Mouse (Mus musculus): Measurements from ENCODE around the gene Gpr61. TPM values are rescaled to one million over a fixed set of nuclear protein-coding genes. Genes with fewer than 3 reads are reported as not detected.

The Gpr61 gene
- 0.11 and 0.13 TPM in 2 replicates for polyA plus RNA-seq (2015; fragmentation: Nextera tagmentation; extraction: Ambion mirVana)

DNA sequence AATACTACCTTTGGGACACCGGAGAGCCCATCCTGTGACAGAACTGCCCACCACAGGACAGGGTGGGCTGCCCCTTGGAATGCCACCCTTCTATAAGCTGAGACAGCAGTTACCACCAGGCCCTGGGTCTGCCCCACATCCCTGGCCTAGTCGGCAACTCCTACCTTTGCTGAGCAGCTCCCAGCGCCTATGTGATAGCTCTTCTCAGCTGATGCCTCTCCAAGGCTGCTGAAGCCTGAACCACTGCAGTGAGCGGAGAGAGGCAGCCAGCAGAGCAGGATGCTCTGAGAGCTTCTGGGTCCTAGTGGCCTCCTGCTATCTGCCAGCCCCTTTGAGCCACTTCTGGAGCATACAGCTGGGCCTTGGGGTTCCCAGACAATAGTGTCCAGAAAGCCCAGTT, at the start of gene Gpr61:
TSS of gene Gpr61 (minus strand) at position 227 of the 400 bp plus-strand sequence.
- H3K27ac ChIP-seq (ENCODE audit: low read length), result no peak within 1 kb of the TSS
- H3K36me3 ChIP-seq (ENCODE audit: control insufficient read depth, insufficient read depth, low read length), result no peaks in the 10 kb centered on the region
- no peak within 1 kb of the TSS for H3K9ac ChIP-seq (ENCODE audit: low read depth, low read length)
- WGBS, result 41% methylated on average over 4 of the region's 4 CpGs
- H3K27me3 ChIP-seq (replicated peaks; ENCODE audit: control insufficient read depth, insufficient read depth, low read length), result no peaks in the 10 kb centered on the region
- ATAC-seq, result no peak; the same call in 1 of the 2 replicates
- no peak within 1 kb of the TSS for H3K4me2 ChIP-seq (ENCODE audit: low read depth, low read length)
- no peak within 1 kb of the TSS for H3K4me3 ChIP-seq (ENCODE audit: low read length)
- H3K9me3 ChIP-seq (ENCODE audit: control insufficient read depth, low read length), result no peaks in the 10 kb centered on the region
- H3K4me1 ChIP-seq (ENCODE audit: control insufficient read depth, insufficient read depth, low read length), result no peaks in the 10 kb centered on the region

DNA sequence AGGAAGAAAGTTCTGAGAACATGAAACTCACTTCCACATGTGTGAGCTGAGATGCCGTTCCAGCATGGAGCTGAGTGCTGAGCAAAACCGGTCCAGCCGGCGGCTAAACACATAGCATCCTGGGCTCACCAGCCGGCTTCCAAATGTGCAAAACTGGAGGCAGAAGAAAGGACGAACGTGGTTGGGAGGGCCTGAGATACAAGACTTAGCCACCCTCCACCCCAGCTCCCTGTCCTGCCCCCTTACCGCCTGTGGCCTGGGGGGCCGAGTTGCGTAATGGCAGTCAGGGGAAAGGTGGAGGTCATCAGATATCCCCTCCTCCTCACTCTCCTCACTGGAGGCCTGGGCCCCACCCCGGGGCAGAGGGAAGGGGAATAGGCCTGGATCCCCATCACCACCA, 49.8 kb upstream of the Gpr61 start:
- H3K27me3 ChIP-seq (replicated peaks; ENCODE audit: control insufficient read depth, insufficient read depth, low read length), result no peaks in the 10 kb centered on the region
- no peak overlapping the region for H3K27ac ChIP-seq (ENCODE audit: low read length)
- H3K4me3 ChIP-seq (ENCODE audit: low read length), result no peak overlapping the region
- H3K9me3 ChIP-seq (ENCODE audit: control insufficient read depth, low read length), result no peaks in the 10 kb centered on the region
- peaks cover 25% of the 10 kb centered on the region for H3K4me1 ChIP-seq (ENCODE audit: control insufficient read depth, insufficient read depth, low read length)
- no peak overlapping the region for H3K9ac ChIP-seq (ENCODE audit: low read depth, low read length)
- H3K36me3 ChIP-seq (ENCODE audit: control insufficient read depth, insufficient read depth, low read length), result peaks cover 18% of the 10 kb centered on the region
- H3K4me2 ChIP-seq (ENCODE audit: low read depth, low read length), result no peak overlapping the region
- 86% methylated on average over 11 of the region's 11 CpGs for WGBS
- ATAC-seq, result no peak

DNA sequence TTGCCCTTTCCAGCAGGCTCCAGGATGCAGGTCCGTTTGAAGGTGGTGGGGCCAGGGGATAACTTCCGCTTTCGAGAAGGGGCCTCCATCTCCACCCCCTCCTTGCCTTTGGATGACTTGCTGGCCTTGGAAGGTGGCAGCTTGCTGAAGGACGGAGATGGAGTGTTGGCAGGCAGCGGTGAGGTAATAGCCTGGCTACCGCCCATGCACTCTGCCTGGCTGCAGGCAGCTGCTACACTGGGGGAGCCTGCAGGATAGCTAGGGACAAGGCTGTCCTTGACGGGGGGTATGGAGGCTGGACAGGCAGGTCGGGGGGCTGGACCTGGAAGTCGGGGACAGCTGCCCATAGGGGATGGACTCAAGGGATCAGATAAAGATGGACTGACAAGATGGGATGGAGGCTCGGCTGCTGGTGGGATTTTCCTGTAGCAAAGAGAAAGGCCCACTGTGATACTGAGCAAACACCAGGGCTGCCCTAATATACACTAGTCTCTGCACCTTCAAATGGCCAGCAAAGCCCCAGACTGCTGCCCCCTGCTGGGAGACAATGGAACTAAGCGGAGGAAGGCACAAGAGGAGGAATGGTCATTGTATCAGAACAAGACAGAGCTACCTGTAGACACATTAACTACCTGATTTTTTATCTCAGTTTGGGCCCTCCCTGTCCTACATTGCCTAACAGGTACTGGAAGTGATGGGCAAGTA, 49.1 kb upstream of the Gpr61 start:
- no peak overlapping the region for H3K4me3 ChIP-seq (ENCODE audit: low read length)
- H3K4me1 ChIP-seq (ENCODE audit: control insufficient read depth, insufficient read depth, low read length), result peaks cover 18% of the 10 kb centered on the region
- no peak for ATAC-seq
- H3K9me3 ChIP-seq (ENCODE audit: control insufficient read depth, low read length), result no peaks in the 10 kb centered on the region
- peaks cover 18% of the 10 kb centered on the region for H3K36me3 ChIP-seq (ENCODE audit: control insufficient read depth, insufficient read depth, low read length)
- H3K4me2 ChIP-seq (ENCODE audit: low read depth, low read length), result no peak overlapping the region
- no peak overlapping the region for H3K9ac ChIP-seq (ENCODE audit: low read depth, low read length)
- 82% methylated on average over 11 of the region's 11 CpGs for WGBS
- H3K27me3 ChIP-seq (replicated peaks; ENCODE audit: control insufficient read depth, insufficient read depth, low read length), result no peaks in the 10 kb centered on the region
- H3K27ac ChIP-seq (ENCODE audit: low read length), result no peak overlapping the region

DNA sequence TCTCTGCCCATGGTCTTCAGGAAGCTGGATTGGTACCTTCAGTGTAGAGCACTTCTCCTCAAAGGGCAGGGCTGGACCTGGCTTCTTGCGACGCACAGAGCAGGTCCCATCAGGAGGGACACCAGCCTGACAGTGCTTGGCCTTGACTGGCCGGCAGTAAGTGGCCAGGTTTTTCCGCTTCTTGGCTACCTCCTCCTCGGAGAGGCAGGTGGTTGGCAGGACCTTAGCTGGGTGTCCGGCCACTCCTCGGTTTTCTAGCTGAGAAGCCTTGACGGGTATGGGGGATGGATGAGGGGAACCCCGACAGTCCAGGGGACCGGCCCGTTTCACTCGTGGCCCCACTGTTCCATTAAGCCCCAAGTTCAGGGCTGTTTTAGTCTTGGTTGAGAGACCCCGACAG, 48.5 kb upstream of the Gpr61 start:
- Histone ChIP-seq H3K4me1 (ENCODE audit: control insufficient read depth, insufficient read depth, low read length) (peaks cover 18% of the 10 kb centered on the region), H3K9me3 (ENCODE audit: control insufficient read depth, low read length) (no peaks in the 10 kb centered on the region), H3K36me3 (ENCODE audit: control insufficient read depth, insufficient read depth, low read length) (peaks cover 18% of the 10 kb centered on the region), H3K9ac (ENCODE audit: low read depth, low read length) (no peak overlapping the region), H3K27ac (ENCODE audit: low read length) (no peak overlapping the region), H3K27me3 (replicated peaks; ENCODE audit: control insufficient read depth, insufficient read depth, low read length) (no peaks in the 10 kb centered on the region), H3K4me3 (ENCODE audit: low read length) (no peak overlapping the region), H3K4me2 (ENCODE audit: low read depth, low read length) (no peak overlapping the region)
- WGBS, result 93% methylated on average over 13 of the region's 13 CpGs
- ATAC-seq, result no peak

DNA sequence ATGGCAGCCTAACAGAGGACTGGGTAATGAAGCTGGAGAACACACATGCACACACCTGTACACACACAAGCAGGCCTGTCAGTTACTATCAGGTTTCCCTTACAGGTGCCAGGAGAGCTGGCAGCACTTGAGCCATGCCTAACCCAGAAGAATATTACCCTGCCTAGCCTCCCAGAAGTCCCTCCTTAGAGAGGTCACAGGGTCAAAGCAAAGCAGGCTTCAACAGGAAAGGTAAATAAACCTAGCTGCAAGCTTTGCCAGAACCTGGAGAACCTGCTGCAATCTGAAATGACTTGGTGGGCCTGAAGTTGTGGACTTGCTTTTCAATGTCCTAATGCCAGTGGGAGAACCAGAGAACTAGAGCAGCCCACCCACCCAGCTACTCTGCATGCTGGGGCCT, 47.8 kb upstream of the Gpr61 start:
- Histone ChIP-seq H3K36me3 (ENCODE audit: control insufficient read depth, insufficient read depth, low read length) (peaks cover 18% of the 10 kb centered on the region), H3K4me2 (ENCODE audit: low read depth, low read length) (no peak overlapping the region), H3K9me3 (ENCODE audit: control insufficient read depth, low read length) (no peaks in the 10 kb centered on the region), H3K4me3 (ENCODE audit: low read length) (no peak overlapping the region), H3K9ac (ENCODE audit: low read depth, low read length) (no peak overlapping the region), H3K4me1 (ENCODE audit: control insufficient read depth, insufficient read depth, low read length) (peaks cover 18% of the 10 kb centered on the region), H3K27me3 (replicated peaks; ENCODE audit: control insufficient read depth, insufficient read depth, low read length) (no peaks in the 10 kb centered on the region), H3K27ac (ENCODE audit: low read length) (no peak overlapping the region)
- ATAC-seq, result no peak

DNA sequence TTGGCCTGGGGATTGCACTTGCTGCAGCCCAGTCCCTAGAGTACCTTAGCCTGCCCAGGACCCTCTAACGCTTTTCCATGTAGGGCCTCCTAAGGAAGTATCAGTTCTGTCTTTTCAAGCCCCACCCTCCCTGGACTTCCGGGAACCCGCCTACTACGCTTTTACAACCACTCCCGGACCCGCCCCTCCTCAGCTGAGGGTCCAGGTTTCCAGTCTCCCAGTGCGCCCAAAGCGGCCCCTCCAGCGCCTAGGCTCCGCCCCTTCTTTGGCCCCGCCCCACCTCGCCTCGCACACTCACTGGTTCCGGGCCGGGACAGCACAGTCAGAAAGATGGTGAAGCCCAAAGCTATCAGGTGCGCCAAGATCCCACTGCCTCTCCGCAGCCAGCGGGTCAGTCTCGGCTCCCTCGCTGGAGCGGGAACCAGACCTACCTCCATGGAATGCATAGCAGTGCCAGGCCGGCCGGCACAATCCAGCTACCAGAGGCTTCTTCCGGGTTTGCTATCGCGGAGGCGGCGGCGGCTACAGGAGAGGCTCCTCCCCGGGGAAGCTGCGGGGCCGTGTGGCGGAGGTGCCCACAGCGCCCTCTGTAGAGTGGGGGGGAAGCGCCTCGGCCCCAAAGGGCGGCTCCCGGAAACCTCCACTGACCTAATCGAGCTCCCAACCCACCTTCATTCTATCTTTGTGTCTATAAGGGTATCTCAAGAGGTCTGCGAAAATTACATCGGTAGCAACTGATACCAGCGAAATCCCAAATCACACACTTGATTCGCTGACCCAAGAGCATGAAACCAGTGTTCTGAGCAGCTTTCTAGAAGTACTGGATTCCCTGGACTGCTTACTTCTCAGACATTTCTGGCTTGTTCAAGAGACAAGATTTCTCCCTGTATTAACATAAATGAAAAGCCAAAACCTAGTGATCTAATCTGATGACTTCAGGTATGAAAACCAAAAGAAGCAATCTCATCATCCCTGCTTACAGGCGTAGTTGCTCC, 45.9 kb upstream of the Gpr61 start, which contains the start of gene Cyb561d1:
TSS of gene Cyb561d1 (minus strand) at position 884 of the 995 bp plus-strand sequence.
- Histone ChIP-seq H3K4me2 (ENCODE audit: low read depth, low read length) (peak within 1 kb of the TSS; percentile 53), H3K9me3 (ENCODE audit: control insufficient read depth, low read length) (no peaks in the 10 kb centered on the region), H3K27ac (ENCODE audit: low read length) (peak within 1 kb of the TSS; percentile 93), H3K4me3 (ENCODE audit: low read length) (peak within 1 kb of the TSS; percentile 80), H3K36me3 (ENCODE audit: control insufficient read depth, insufficient read depth, low read length) (peaks cover 14% of the 10 kb centered on the region), H3K9ac (ENCODE audit: low read depth, low read length) (peak within 1 kb of the TSS; percentile 81), H3K27me3 (replicated peaks; ENCODE audit: control insufficient read depth, insufficient read depth, low read length) (no peaks in the 10 kb centered on the region), H3K4me1 (ENCODE audit: control insufficient read depth, insufficient read depth, low read length) (peaks cover 17% of the 10 kb centered on the region)
- 2% methylated on average over 44 of the region's 44 CpGs for WGBS
- ATAC-seq, result peak; percentile 96

DNA sequence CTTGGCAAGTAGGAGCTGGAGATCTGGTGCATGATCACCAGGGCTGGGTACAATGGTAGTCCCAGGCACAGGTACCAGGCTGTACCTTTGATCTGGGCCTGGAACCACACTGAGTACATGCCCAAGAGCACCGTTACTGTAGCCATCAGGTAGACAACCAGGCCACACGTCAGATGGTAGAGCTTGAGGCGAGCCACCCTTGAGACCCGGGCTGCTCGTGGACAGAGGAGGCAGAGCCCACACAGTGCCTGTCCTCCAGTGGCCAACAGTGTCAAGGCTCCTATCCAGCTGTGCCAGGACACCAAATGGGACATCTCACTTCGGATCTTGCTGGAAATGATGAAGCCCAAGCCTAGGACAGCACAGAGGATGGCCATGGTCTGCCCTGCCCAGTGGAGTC, 44.5 kb upstream of the Gpr61 start:
- Histone ChIP-seq H3K27ac (ENCODE audit: low read length) (no peak overlapping the region), H3K4me2 (ENCODE audit: low read depth, low read length) (no peak overlapping the region), H3K9ac (ENCODE audit: low read depth, low read length) (peak overlapping the region; percentile 81; the same call in 1 of the 2 replicates), H3K9me3 (ENCODE audit: control insufficient read depth, low read length) (no peaks in the 10 kb centered on the region), H3K27me3 (replicated peaks; ENCODE audit: control insufficient read depth, insufficient read depth, low read length) (no peaks in the 10 kb centered on the region), H3K4me3 (ENCODE audit: low read length) (no peak overlapping the region), H3K4me1 (ENCODE audit: control insufficient read depth, insufficient read depth, low read length) (peaks cover 17% of the 10 kb centered on the region), H3K36me3 (ENCODE audit: control insufficient read depth, insufficient read depth, low read length) (peaks cover 7% of the 10 kb centered on the region; the same call in 1 of the 2 replicates)
- 90% methylated on average over 6 of the region's 6 CpGs for WGBS
- ATAC-seq, result no peak

- Histone ChIP-seq H3K27me3 (replicated peaks; ENCODE audit: control insufficient read depth, insufficient read depth, low read length) (no peaks in the 10 kb centered on the region), H3K4me1 (ENCODE audit: control insufficient read depth, insufficient read depth, low read length) (peaks cover 17% of the 10 kb centered on the region), H3K36me3 (ENCODE audit: control insufficient read depth, insufficient read depth, low read length) (no peaks in the 10 kb centered on the region), H3K9ac (ENCODE audit: low read depth, low read length) (peak overlapping the region; percentile 34), H3K9me3 (ENCODE audit: control insufficient read depth, low read length) (no peaks in the 10 kb centered on the region), H3K4me3 (ENCODE audit: low read length) (no peak overlapping the region), H3K4me2 (ENCODE audit: low read depth, low read length) (peak overlapping the region; percentile 23; the same call in 1 of the 2 replicates), H3K27ac (ENCODE audit: low read length) (no peak overlapping the region)
- ATAC-seq, result no peak
- WGBS, result 30% methylated on average over 14 of the region's 14 CpGs
These were observed 42.4 kb upstream of the Gpr61 start for GRCm38 (mm10) chr3:108197066-108197497.

DNA sequence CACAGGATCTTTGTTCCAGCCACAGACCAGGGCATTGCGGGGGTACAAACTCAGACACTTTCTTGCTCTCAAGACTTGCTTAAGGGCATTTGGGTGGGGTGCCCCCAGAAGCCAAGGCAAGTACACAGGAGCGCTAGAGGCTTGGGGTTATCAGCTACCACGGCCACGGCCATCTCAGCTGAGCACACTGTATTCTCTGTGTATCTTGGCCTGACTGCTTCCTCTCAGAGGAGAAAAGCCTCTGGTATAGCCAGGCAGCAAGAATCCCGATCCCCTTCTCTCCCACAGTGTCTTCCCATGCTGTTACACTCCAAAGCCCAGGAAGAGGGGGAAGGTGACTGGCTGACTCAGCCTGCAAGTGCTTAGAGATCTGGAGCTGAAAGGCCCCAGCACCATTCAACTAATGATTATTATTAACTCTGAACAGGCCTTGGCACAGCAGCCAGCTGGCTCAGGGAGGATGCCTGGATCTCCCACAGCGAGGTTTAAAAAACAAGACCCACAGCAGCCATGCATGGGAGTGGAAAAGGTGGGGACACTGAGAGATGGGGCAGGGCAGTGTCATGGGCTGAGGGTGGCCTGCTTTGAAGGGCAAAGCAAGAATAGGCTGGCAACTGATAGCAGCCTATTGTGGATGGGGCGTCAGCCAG, 41.4 kb upstream of the Gpr61 start:
- H3K27ac ChIP-seq (ENCODE audit: low read length), result 0 out of 2 replicates have a peak overlapping the region, but pooled peaks have one; percentile 3
- H3K9me3 ChIP-seq (ENCODE audit: control insufficient read depth, low read length), result no peaks in the 10 kb centered on the region
- no peak overlapping the region for H3K4me3 ChIP-seq (ENCODE audit: low read length)
- H3K9ac ChIP-seq (ENCODE audit: low read depth, low read length), result no peak overlapping the region
- no peak overlapping the region for H3K4me2 ChIP-seq (ENCODE audit: low read depth, low read length)
- ATAC-seq, result no peak
- no peaks in the 10 kb centered on the region for H3K27me3 ChIP-seq (replicated peaks; ENCODE audit: control insufficient read depth, insufficient read depth, low read length)
- no peaks in the 10 kb centered on the region for H3K36me3 ChIP-seq (ENCODE audit: control insufficient read depth, insufficient read depth, low read length)
- peaks cover 18% of the 10 kb centered on the region for H3K4me1 ChIP-seq (ENCODE audit: control insufficient read depth, insufficient read depth, low read length)
- whole genome bisulfite sequencing, result 76% methylated on average over 7 of the region's 7 CpGs
